Mouse (Mus musculus) hindbrain, embryonic 11.5 days (tissue): ENCODE data around the gene Stx16. TPM values are rescaled to one million over a fixed set of nuclear protein-coding genes. Genes with fewer than 3 reads are reported as not detected.

Experiments used
- ATAC-seq: fragments of 200-750 bp; cut with Nextera tagmentation; 2 replicates; pipeline ENCODE4 v1.8.0; 2017; ENCODE audit warnings: mild to moderate bottlenecking, moderate TSS enrichment, moderate library complexity; ENCODE audit not compliant: low FRiP score
- DNase-seq: peaks from one replicate; pipeline ENCODE4 v3.0.0-alpha.2; 2015; ENCODE audit warnings: low spot score
- H3K27ac ChIP-seq: fragments of 300-500 bp; sonication (generic); 2 replicates; pipeline ENCODE4 v1.5.1; 2014; ENCODE audit warnings: mild to moderate bottlenecking, low read depth, low read length
- H3K27me3 ChIP-seq: fragments of 300-500 bp; sonication (generic); 2 replicates; pipeline ENCODE4 v1.6.1; 2014; ENCODE audit warnings: mild to moderate bottlenecking, low read length, moderate library complexity, mixed read lengths; ENCODE audit not compliant: control insufficient read depth, insufficient read depth
- H3K36me3 ChIP-seq: fragments of 300-500 bp; sonication (generic); 2 replicates; pipeline ENCODE4 v1.6.1; 2014; ENCODE audit warnings: mild to moderate bottlenecking, low read length, moderate library complexity, mixed read lengths; ENCODE audit not compliant: control insufficient read depth, insufficient read depth
- H3K4me1 ChIP-seq: fragments of 300-500 bp; sonication (generic); replicated peaks from 2 replicates; pipeline ENCODE4 v1.6.1; 2014; ENCODE audit warnings: low read length, mixed read lengths; ENCODE audit not compliant: control insufficient read depth, insufficient read depth
- H3K4me2 ChIP-seq: fragments of 300-500 bp; sonication (generic); replicated peaks from 2 replicates; pipeline ENCODE4 v1.6.1; 2014; ENCODE audit warnings: mild to moderate bottlenecking, low read depth, low read length
- H3K4me3 ChIP-seq: fragments of 300-500 bp; sonication (generic); 2 replicates; pipeline ENCODE4 v1.5.1; 2014; ENCODE audit warnings: low read depth, low read length
- H3K9ac ChIP-seq: fragments of 300-500 bp; sonication (generic); 2 replicates; pipeline ENCODE4 v1.6.1; 2014; ENCODE audit warnings: low read depth, low read length
- H3K9me3 ChIP-seq: fragments of 300-500 bp; sonication (generic); 2 replicates; pipeline ENCODE4 v1.6.1; 2016; ENCODE audit warnings: low read length; ENCODE audit not compliant: control insufficient read depth
- WGBS: fragments of 180-500 bp; shearing (Covaris S2); extraction: QIAGEN DNeasy Blood & Tissue Kit; methylation state at CpG from one replicate; pipeline ENCODE4 v1.1.7; 2014; 5-methylcytosine and 5-hydroxymethylcytosine counted together
- polyA plus RNA-seq: library from polyadenylated mRNA; unstranded; fragments of >200 nt; fragmentation: Nextera tagmentation; extraction: Ambion mirVana; gene quantifications from 2 replicates; pipeline ENCODE4 v1.2.1, GENCODE M21; 2014

The Stx16 gene
- polyA plus RNA-seq, 1 experiment from 2014 or later = 9.8 TPM

- ATAC-seq = no peak
- Histone ChIP-seq H3K36me3 (no peaks in the 10 kb centered on the region), H3K4me3 (no peak overlapping the region), H3K9me3 (no peaks in the 10 kb centered on the region), H3K27me3 (no peaks in the 10 kb centered on the region), H3K4me1 (no peaks in the 10 kb centered on the region; the same call in 1 of the 2 replicates), H3K9ac (no peak overlapping the region), H3K4me2 (no peak overlapping the region), H3K27ac (no peak overlapping the region)
- WGBS = 76% methylated on average over 3 of the region's 3 CpGs
- no peak for DNase-seq
Measured at GRCm38 (mm10) chr2:174082380-174082918, 6.3 kb downstream of the Stx16 start.

GRCm38 (mm10) chr2:174095086-174095485 is 19.0 kb downstream of the Stx16 start:
- ATAC-seq = no peak

GRCm38 (mm10) chr2:174102399-174102798 is 26.3 kb downstream of the Stx16 start:
- no peak overlapping the region for H3K27ac ChIP-seq
- 0 out of 2 replicates have a peak, but pooled peaks cover 2% of the 10 kb centered on the region for H3K36me3 ChIP-seq
- H3K4me1 ChIP-seq = no peaks in the 10 kb centered on the region
- H3K9me3 ChIP-seq = no peaks in the 10 kb centered on the region
- no peak overlapping the region for H3K9ac ChIP-seq
- no peaks in the 10 kb centered on the region for H3K27me3 ChIP-seq
- DNase-seq = no peak
- H3K4me3 ChIP-seq = no peak overlapping the region
- 78% methylated on average over 7 of the region's 7 CpGs for WGBS
- no peak overlapping the region for H3K4me2 ChIP-seq
- ATAC-seq = no peak

More at GRCm38 (mm10) chr2:174095086-174095485, 19.0 kb downstream of the Stx16 start:
- Histone ChIP-seq H3K9me3 (no peaks in the 10 kb centered on the region), H3K27me3 (no peaks in the 10 kb centered on the region), H3K4me1 (no peaks in the 10 kb centered on the region), H3K36me3 (peaks cover 2% of the 10 kb centered on the region; the same call in 1 of the 2 replicates), H3K27ac (no peak overlapping the region), H3K4me2 (no peak overlapping the region), H3K9ac (no peak overlapping the region), H3K4me3 (no peak overlapping the region)
- no peak for DNase-seq
- WGBS = 94% methylated on average over 3 of the region's 3 CpGs

- ATAC-seq = no peak
- WGBS = 89% methylated on average over 4 of the region's 4 CpGs
- H3K4me2 ChIP-seq = no peak overlapping the region
Measured at GRCm38 (mm10) chr2:174103527-174103926, 27.4 kb downstream of the Stx16 start.

GRCm38 (mm10) chr2:174107375-174107774 is 31.3 kb downstream of the Stx16 start:
- no peaks in the 10 kb centered on the region for H3K9me3 ChIP-seq
- ATAC-seq = no peak
- WGBS = 85% methylated on average over 3 of the region's 3 CpGs
- no peak overlapping the region for H3K9ac ChIP-seq
- no peak overlapping the region for H3K4me3 ChIP-seq
- no peaks in the 10 kb centered on the region for H3K27me3 ChIP-seq
- H3K36me3 ChIP-seq = no peaks in the 10 kb centered on the region
- H3K4me1 ChIP-seq = peaks cover 3% of the 10 kb centered on the region; the same call in 1 of the 2 replicates
- no peak for DNase-seq
- H3K4me2 ChIP-seq = no peak overlapping the region
- no peak overlapping the region for H3K27ac ChIP-seq

More at GRCm38 (mm10) chr2:174103527-174103926, 27.4 kb downstream of the Stx16 start:
- no peak overlapping the region for H3K4me3 ChIP-seq
- H3K9ac ChIP-seq = no peak overlapping the region
- DNase-seq = no peak
- no peaks in the 10 kb centered on the region for H3K27me3 ChIP-seq
- no peaks in the 10 kb centered on the region for H3K4me1 ChIP-seq
- H3K36me3 ChIP-seq = 0 out of 2 replicates have a peak, but pooled peaks cover 2% of the 10 kb centered on the region
- no peak overlapping the region for H3K27ac ChIP-seq
- H3K9me3 ChIP-seq = no peaks in the 10 kb centered on the region

GRCm38 (mm10) chr2:174109991-174110782 is 34.1 kb downstream of the Stx16 start, which contains the start of gene Npepl1:
Npepl1 (plus strand) TSS chr2:174110349.
- Histone ChIP-seq H3K36me3 (no peaks in the 10 kb centered on the region), H3K27ac (peak within 1 kb of the TSS; percentile 70), H3K9me3 (no peaks in the 10 kb centered on the region), H3K4me1 (peaks cover 3% of the 10 kb centered on the region; the same call in 1 of the 2 replicates), H3K4me2 (peak within 1 kb of the TSS; percentile 80), H3K9ac (peak within 1 kb of the TSS; percentile 91), H3K4me3 (peak within 1 kb of the TSS; percentile 40), H3K27me3 (no peaks in the 10 kb centered on the region)
- ATAC-seq = peak; percentile 84
- whole genome bisulfite sequencing = 2% methylated on average over 75 of the region's 90 CpGs
- peak; percentile 72 for DNase-seq

- peaks cover 3% of the 10 kb centered on the region; the same call in 1 of the 2 replicates for H3K4me1 ChIP-seq
- WGBS = 47% methylated on average over 33 of the region's 33 CpGs
- H3K9me3 ChIP-seq = no peaks in the 10 kb centered on the region
- peak overlapping the region; percentile 40 for H3K4me3 ChIP-seq
- peak overlapping the region; percentile 70 for H3K27ac ChIP-seq
- H3K27me3 ChIP-seq = no peaks in the 10 kb centered on the region
- ATAC-seq (peak; percentile 48), DNase-seq (no peak)
- peak overlapping the region; percentile 80 for H3K4me2 ChIP-seq
- no peaks in the 10 kb centered on the region for H3K36me3 ChIP-seq
- peak overlapping the region; percentile 91 for H3K9ac ChIP-seq
Measured at GRCm38 (mm10) chr2:174110783-174111549, 34.9 kb downstream of the Stx16 start.

GRCm38 (mm10) chr2:174112931-174113330 is 36.8 kb downstream of the Stx16 start:
- ATAC-seq (no peak), DNase-seq (no peak)
- Histone ChIP-seq H3K36me3 (no peaks in the 10 kb centered on the region), H3K4me3 (no peak overlapping the region), H3K4me2 (no peak overlapping the region), H3K9ac (no peak overlapping the region), H3K27me3 (no peaks in the 10 kb centered on the region), H3K4me1 (peaks cover 6% of the 10 kb centered on the region; the same call in 1 of the 2 replicates), H3K27ac (no peak overlapping the region), H3K9me3 (no peaks in the 10 kb centered on the region)
- WGBS = 84% methylated on average over 18 of the region's 18 CpGs
